Mouse (Mus musculus): ENCODE data around the gene Trnt1. TPM values are rescaled to one million over a fixed set of nuclear protein-coding genes. Genes with fewer than 3 reads are reported as not detected.

Trnt1 gene
- total and polyA plus RNA-seq, 2 experiments from 2014 or later = 27.8 to 56.7 TPM

GRCm38 (mm10) chr6:106770046-106770445 lies 1.1 kb downstream of the Trnt1 start:
- ATAC-seq = no peak
- H3K9me3 ChIP-seq (ENCODE audit: low read length) = no peaks in the 10 kb centered on the region
- peak overlapping the region; percentile 99 for H3K4me2 ChIP-seq (ENCODE audit: low read depth, low read length)
- peak overlapping the region; percentile 64; the same call in 1 of the 2 replicates for H3K9ac ChIP-seq (replicated peaks; ENCODE audit: low read length)
- 58% methylated on average over 4 of the region's 4 CpGs for WGBS
- peak overlapping the region; percentile 91 for H3K4me3 ChIP-seq (ENCODE audit: low read length)
- H3K4me1 ChIP-seq (ENCODE audit: insufficient read depth, low read length) = peaks cover 6% of the 10 kb centered on the region; the same call in 1 of the 2 replicates
- H3K36me3 ChIP-seq (ENCODE audit: insufficient read depth, low read length) = peaks cover 10% of the 10 kb centered on the region; the same call in 1 of the 2 replicates
- DNase-seq (ENCODE audit: low spot score) = no peak
- H3K27me3 ChIP-seq (ENCODE audit: insufficient read depth, low read length) = no peaks in the 10 kb centered on the region
- TF ChIP-seq CTCF (IDR thresholded peaks at IDR 0.05; ENCODE audit: low read depth) = no peak
- no peak overlapping the region for H3K27ac ChIP-seq

DNA sequence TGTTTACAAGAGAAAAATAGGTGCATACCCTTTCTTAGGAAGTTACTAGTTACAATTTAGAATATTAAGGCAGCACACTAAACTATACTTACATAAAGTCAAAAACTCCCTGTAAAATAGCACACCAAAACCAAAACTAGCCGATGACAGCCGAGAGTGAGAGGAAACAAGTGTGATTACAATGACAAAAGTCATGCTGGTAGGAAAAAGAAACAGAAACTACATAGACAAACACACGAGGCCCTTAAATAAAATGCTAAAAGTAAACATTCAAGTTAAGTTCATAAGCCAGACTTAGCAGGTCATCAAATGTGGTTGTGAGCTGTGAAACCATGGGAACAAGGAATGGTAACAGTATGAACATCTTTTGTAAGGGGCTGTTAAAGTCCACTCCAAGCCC lies 18.2 kb downstream of the Trnt1 start:
- Histone ChIP-seq H3K4me3 (ENCODE audit: low read length) (no peak overlapping the region), H3K4me2 (ENCODE audit: low read depth, low read length) (no peak overlapping the region), H3K9ac (replicated peaks; ENCODE audit: low read length) (no peak overlapping the region), H3K4me1 (ENCODE audit: insufficient read depth, low read length) (no peaks in the 10 kb centered on the region), H3K27me3 (ENCODE audit: insufficient read depth, low read length) (no peaks in the 10 kb centered on the region), H3K36me3 (ENCODE audit: insufficient read depth, low read length) (peaks cover 14% of the 10 kb centered on the region), H3K27ac (no peak overlapping the region), H3K9me3 (ENCODE audit: low read length) (no peaks in the 10 kb centered on the region)
- 91% methylated on average over 3 of the region's 3 CpGs for WGBS
- ATAC-seq = no peak
- DNase-seq (ENCODE audit: low spot score) = no peak
- TF ChIP-seq CTCF (IDR thresholded peaks at IDR 0.05; ENCODE audit: low read depth) = no peak

- Histone ChIP-seq H3K36me3 (ENCODE audit: insufficient read depth, low read length) (peaks cover 37% of the 10 kb centered on the region), H3K4me1 (ENCODE audit: insufficient read depth, low read length) (no peaks in the 10 kb centered on the region), H3K4me2 (ENCODE audit: low read depth, low read length) (no peak overlapping the region), H3K9ac (replicated peaks; ENCODE audit: low read length) (no peak overlapping the region), H3K27ac (no peak overlapping the region), H3K9me3 (ENCODE audit: low read length) (no peaks in the 10 kb centered on the region), H3K4me3 (ENCODE audit: low read length) (no peak overlapping the region), H3K27me3 (ENCODE audit: insufficient read depth, low read length) (no peaks in the 10 kb centered on the region)
- WGBS = 93% methylated on average over 8 of the region's 8 CpGs
- ATAC-seq (no peak), DNase-seq (ENCODE audit: low spot score) (no peak)
- no peak for TF ChIP-seq CTCF (IDR thresholded peaks at IDR 0.05; ENCODE audit: low read depth)
These were observed 22.5 kb downstream of the Trnt1 start for GRCm38 (mm10) chr6:106791429-106791828.

DNA sequence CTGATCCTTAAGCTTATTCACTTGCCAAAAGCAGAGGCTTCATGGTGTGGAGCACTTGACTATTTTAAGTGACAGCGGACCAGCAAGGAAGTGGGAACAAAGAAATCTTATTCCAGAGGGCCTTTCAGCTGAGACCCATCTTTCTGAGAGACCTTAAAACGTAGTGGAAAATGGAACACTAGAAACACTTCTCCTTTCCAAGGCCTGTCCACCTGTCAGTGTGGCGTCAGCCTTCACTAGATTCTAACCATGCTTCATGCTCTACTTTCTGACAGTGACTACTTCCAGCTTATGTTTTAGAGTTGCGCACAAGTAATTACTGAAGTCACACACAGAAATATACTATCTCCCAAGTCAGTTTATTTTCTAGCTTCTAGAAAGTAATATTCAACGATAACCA lies 23.6 kb downstream of the Trnt1 start:
- H3K36me3 ChIP-seq (ENCODE audit: insufficient read depth, low read length) = peaks cover 37% of the 10 kb centered on the region
- no peak for TF ChIP-seq CTCF (IDR thresholded peaks at IDR 0.05; ENCODE audit: low read depth)
- H3K27ac ChIP-seq = no peak overlapping the region
- no peaks in the 10 kb centered on the region for H3K9me3 ChIP-seq (ENCODE audit: low read length)
- WGBS = 91% methylated on average over 5 of the region's 5 CpGs
- no peak for DNase-seq (ENCODE audit: low spot score)
- H3K4me3 ChIP-seq (ENCODE audit: low read length) = no peak overlapping the region
- no peak overlapping the region for H3K9ac ChIP-seq (replicated peaks; ENCODE audit: low read length)
- H3K4me2 ChIP-seq (ENCODE audit: low read depth, low read length) = no peak overlapping the region
- no peaks in the 10 kb centered on the region for H3K4me1 ChIP-seq (ENCODE audit: insufficient read depth, low read length)
- no peak for ATAC-seq
- no peaks in the 10 kb centered on the region for H3K27me3 ChIP-seq (ENCODE audit: insufficient read depth, low read length)

DNA sequence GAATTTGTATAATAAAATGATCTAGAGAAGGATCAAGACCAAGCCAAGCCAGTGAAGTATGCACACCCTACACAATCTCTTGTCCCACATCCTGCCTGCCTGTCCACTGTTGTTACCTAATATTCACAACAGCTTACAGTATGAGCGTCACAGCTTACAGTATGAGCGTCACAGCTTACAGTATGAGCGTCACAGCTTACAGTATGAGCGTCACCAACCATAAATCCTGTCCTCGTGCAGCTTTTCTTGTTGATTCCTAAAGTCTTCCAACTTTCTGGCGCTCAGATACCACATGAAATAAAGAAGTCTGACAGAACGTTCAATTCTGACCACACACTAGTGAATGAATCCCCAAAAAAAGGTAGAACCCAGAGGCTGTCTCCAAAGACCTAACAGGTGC lies 24.2 kb downstream of the Trnt1 start:
- WGBS = 95% methylated on average over 7 of the region's 7 CpGs
- no peaks in the 10 kb centered on the region for H3K27me3 ChIP-seq (ENCODE audit: insufficient read depth, low read length)
- peaks cover 36% of the 10 kb centered on the region for H3K36me3 ChIP-seq (ENCODE audit: insufficient read depth, low read length)
- no peaks in the 10 kb centered on the region for H3K9me3 ChIP-seq (ENCODE audit: low read length)
- H3K9ac ChIP-seq (replicated peaks; ENCODE audit: low read length) = no peak overlapping the region
- H3K4me1 ChIP-seq (ENCODE audit: insufficient read depth, low read length) = no peaks in the 10 kb centered on the region
- no peak for DNase-seq (ENCODE audit: low spot score)
- no peak overlapping the region for H3K4me2 ChIP-seq (ENCODE audit: low read depth, low read length)
- no peak for ATAC-seq
- H3K27ac ChIP-seq = no peak overlapping the region
- no peak overlapping the region for H3K4me3 ChIP-seq (ENCODE audit: low read length)
- no peak for TF ChIP-seq CTCF (IDR thresholded peaks at IDR 0.05; ENCODE audit: low read depth)

- Histone ChIP-seq H3K4me3 (ENCODE audit: low read length) (no peak overlapping the region), H3K9ac (replicated peaks; ENCODE audit: low read length) (no peak overlapping the region), H3K27ac (no peak overlapping the region), H3K4me1 (ENCODE audit: insufficient read depth, low read length) (peaks cover 4% of the 10 kb centered on the region; the same call in 1 of the 2 replicates), H3K4me2 (ENCODE audit: low read depth, low read length) (no peak overlapping the region), H3K9me3 (ENCODE audit: low read length) (no peaks in the 10 kb centered on the region), H3K36me3 (ENCODE audit: insufficient read depth, low read length) (peaks cover 32% of the 10 kb centered on the region; the same call in 1 of the 2 replicates), H3K27me3 (ENCODE audit: insufficient read depth, low read length) (no peaks in the 10 kb centered on the region)
- TF ChIP-seq CTCF (IDR thresholded peaks at IDR 0.05; ENCODE audit: low read depth) = no peak
- WGBS = 95% methylated on average over 10 of the region's 10 CpGs
- DNase-seq (ENCODE audit: low spot score) (no peak), ATAC-seq (no peak)
These were observed 24.7 kb downstream of the Trnt1 start for GRCm38 (mm10) chr6:106793621-106794020.

DNA sequence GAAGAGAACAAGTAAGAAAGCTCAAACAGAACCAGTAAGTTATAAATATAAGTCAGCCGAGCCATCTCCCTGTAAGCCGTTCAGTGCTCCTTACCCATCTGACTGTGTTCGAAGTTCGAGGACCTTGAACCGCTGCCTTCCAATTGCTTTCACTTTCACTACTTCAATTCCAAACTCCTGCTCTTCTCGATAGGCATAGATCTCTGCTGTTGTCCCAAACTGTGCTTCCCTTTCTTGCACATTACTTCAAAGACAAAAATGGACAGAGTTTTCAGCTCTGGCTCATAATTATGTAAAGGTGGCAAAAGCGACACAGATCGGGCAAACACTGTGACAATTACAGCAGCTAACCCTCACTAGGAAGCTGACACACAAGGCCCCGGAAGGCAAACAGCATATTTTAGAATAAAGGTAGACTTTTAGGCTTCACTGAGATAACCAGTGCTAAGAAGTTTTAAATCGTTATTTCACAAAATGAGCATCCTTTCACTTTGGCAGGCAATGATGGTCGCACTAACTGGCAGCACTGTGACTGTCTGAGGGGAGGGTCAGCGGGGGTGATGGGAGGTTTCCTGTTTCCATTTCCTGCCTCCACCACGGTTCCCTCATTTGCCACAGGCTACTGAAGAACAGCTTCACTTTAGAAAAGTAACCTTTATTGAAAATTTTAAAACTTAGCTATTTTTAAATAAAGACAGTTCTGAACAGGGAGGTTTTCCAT lies 25.3 kb downstream of the Trnt1 start:
- no peak overlapping the region for H3K4me3 ChIP-seq (ENCODE audit: low read length)
- H3K4me1 ChIP-seq (ENCODE audit: insufficient read depth, low read length) = peaks cover 11% of the 10 kb centered on the region; the same call in 1 of the 2 replicates
- 94% methylated on average over 13 of the region's 13 CpGs for WGBS
- TF ChIP-seq CTCF (IDR thresholded peaks at IDR 0.05; ENCODE audit: low read depth) = no peak
- no peak overlapping the region for H3K9ac ChIP-seq (replicated peaks; ENCODE audit: low read length)
- DNase-seq (ENCODE audit: low spot score) = no peak
- no peak overlapping the region for H3K27ac ChIP-seq
- H3K4me2 ChIP-seq (ENCODE audit: low read depth, low read length) = no peak overlapping the region
- no peaks in the 10 kb centered on the region for H3K9me3 ChIP-seq (ENCODE audit: low read length)
- no peak for ATAC-seq
- H3K27me3 ChIP-seq (ENCODE audit: insufficient read depth, low read length) = no peaks in the 10 kb centered on the region
- H3K36me3 ChIP-seq (ENCODE audit: insufficient read depth, low read length) = peaks cover 32% of the 10 kb centered on the region; the same call in 1 of the 2 replicates
